Mouse (Mus musculus): ENCODE data around the gene Pigr.

- TF ChIP-seq POLR2A (IDR thresholded peaks at IDR 0.05; ENCODE audit: low read depth, low read length), result no peak
- no peak for TF ChIP-seq CTCF (IDR thresholded peaks at IDR 0.05; ENCODE audit: extremely low read depth, insufficient read depth, insufficient read length, insufficient replicate concordance)
Measured at GRCm38 (mm10) chr1:130798551-130798950, 27.9 kb upstream of the Pigr start.

Measured in spleen, adult 2 months (tissue).